Mouse (Mus musculus) limb, embryonic 13.5 days (tissue): ENCODE results near the gene Bcat2. TPM values are rescaled to one million over a fixed set of nuclear protein-coding genes. Genes with fewer than 3 reads are reported as not detected.

Experiments
- ATAC-seq: fragments of 200-750 bp; cut with Nextera tagmentation; 2 replicates; pipeline ENCODE4 v1.8.0; 2017; ENCODE audit warnings: low read depth, moderate number of reproducible peaks, moderate TSS enrichment; ENCODE audit not compliant: low FRiP score
- H3K27ac ChIP-seq: fragments of 300-500 bp; sonication (generic); 2 replicates; pipeline ENCODE4 v1.5.1; 2015; ENCODE audit warnings: inconsistent platforms, mild to moderate bottlenecking, moderate library complexity
- H3K27me3 ChIP-seq: fragments of 300-500 bp; sonication (generic); 2 replicates; pipeline ENCODE4 v1.6.1; 2015; ENCODE audit warnings: mild to moderate bottlenecking, inconsistent platforms
- H3K36me3 ChIP-seq: fragments of 300-500 bp; sonication (generic); 2 replicates; pipeline ENCODE4 v1.6.1; 2015; ENCODE audit warnings: inconsistent platforms, mild to moderate bottlenecking, moderate library complexity
- H3K4me1 ChIP-seq: fragments of 300-500 bp; sonication (generic); 2 replicates; pipeline ENCODE4 v1.6.1; 2015; ENCODE audit warnings: inconsistent platforms
- H3K4me2 ChIP-seq: fragments of 300-500 bp; sonication (generic); replicated peaks from 2 replicates; pipeline ENCODE4 v1.6.1; 2015; ENCODE audit warnings: inconsistent platforms, mild to moderate bottlenecking, moderate library complexity
- H3K4me3 ChIP-seq: fragments of 300-500 bp; sonication (generic); 2 replicates; pipeline ENCODE4 v1.5.1; 2015; ENCODE audit warnings: moderate library complexity, mild to moderate bottlenecking, inconsistent platforms
- H3K9ac ChIP-seq: fragments of 300-500 bp; sonication (generic); 2 replicates; pipeline ENCODE4 v1.6.1; 2015; ENCODE audit warnings: mild to moderate bottlenecking, inconsistent platforms
- H3K9me3 ChIP-seq: fragments of 300-500 bp; sonication (generic); 2 replicates; pipeline ENCODE4 v1.6.1; 2016; ENCODE audit warnings: inconsistent platforms
- WGBS: fragments of 180-500 bp; shearing (Covaris S2); methylation state at CpG from one replicate; pipeline ENCODE4 v1.1.7; 2015; 5-methylcytosine and 5-hydroxymethylcytosine counted together
- polyA plus RNA-seq: library from polyadenylated mRNA; unstranded; fragments of >200 nt; fragmentation: Nextera tagmentation; extraction: Ambion mirVana; gene quantifications from 2 replicates; pipeline ENCODE4 v1.2.1, GENCODE M21; 2015

Gene Bcat2
- polyA plus RNA-seq, 1 experiment from 2014 or later = 59.5 TPM

DNA sequence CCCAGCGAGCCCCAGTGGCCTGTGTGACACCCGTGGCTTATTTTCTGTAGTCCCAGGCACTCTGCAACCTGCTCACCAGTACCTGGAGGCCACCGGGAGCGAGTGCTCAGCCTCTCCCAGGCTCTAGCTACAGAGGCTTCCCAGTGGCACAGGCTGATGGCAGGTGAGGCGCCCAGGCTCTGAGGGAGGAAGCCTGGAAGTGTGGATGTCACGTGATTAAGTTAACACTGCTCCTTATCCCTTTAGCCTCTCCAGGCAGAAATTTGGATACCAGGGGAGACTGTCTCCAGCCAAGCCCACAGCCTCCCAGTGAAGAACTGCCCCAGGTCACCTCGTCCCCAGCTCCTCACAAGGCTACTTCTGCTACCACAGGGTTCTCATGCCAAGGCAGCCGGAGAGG lies 16.4 kb upstream of the Bcat2 start:
- Histone ChIP-seq H3K27ac (no peak overlapping the region), H3K27me3 (no peaks in the 10 kb centered on the region), H3K9ac (no peak overlapping the region), H3K36me3 (no peaks in the 10 kb centered on the region), H3K9me3 (no peaks in the 10 kb centered on the region), H3K4me3 (no peak overlapping the region), H3K4me2 (no peak overlapping the region), H3K4me1 (no peaks in the 10 kb centered on the region)
- no peak for ATAC-seq
- 55% methylated on average over 8 of the region's 8 CpGs for WGBS

DNA sequence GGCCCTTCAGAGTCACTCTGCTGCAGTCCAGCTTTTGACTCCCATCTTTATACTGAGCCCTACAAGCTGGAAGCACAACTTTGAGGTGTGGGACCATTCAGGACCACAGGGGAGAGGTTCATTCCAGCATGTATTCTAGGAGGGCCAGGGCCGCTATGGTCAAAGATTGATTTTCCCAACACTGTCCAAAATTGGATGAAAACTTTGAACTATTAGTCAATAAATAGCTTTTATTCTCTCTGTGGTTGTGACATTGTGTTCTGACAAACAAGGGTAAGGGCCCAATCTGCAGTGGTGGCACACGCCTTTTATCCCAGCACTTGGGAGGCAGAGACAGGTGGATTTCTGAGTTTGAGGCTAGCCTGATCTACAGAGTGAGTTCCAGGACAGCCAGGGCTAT lies 16.0 kb upstream of the Bcat2 start:
- WGBS = 94% methylated on average over 2 of the region's 2 CpGs

DNA sequence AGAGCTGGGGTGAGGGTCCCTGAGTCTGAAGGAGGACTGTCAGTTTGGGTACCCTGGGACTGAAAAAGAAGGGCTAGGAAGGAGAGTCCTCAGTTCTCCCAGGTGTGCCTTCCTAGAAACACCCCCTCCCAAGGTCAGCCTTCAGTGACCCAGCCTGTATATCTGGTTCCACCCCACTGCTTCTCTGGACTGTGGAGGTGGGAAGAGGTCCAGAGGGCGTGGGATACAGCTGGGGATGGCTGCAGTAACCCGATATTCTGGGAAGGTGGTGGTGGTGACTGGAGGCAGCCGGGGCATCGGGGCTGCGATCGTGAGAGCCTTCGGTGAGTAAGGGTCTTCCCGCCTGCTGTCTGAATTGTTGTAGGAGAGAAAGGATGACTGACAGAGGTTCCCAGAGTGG lies 15.2 kb upstream of the Bcat2 start, which contains the start of gene Hsd17b14:
Hsd17b14 (plus strand) TSS at position 150 of the 400 bp plus-strand sequence.
- Histone ChIP-seq H3K4me2 (no peak within 1 kb of the TSS), H3K36me3 (no peaks in the 10 kb centered on the region), H3K27me3 (no peaks in the 10 kb centered on the region), H3K9ac (0 out of 2 replicates have a peak within 1 kb of the TSS, but pooled peaks have one; percentile 2), H3K27ac (no peak within 1 kb of the TSS), H3K4me3 (no peak within 1 kb of the TSS), H3K9me3 (no peaks in the 10 kb centered on the region), H3K4me1 (no peaks in the 10 kb centered on the region)
- ATAC-seq = no peak
- WGBS = 26% methylated on average over 8 of the region's 8 CpGs

More for the DNA sequence above, 16.0 kb upstream of the Bcat2 start:
- no peaks in the 10 kb centered on the region for H3K4me1 ChIP-seq
- H3K9me3 ChIP-seq = no peaks in the 10 kb centered on the region
- no peak overlapping the region for H3K27ac ChIP-seq
- no peaks in the 10 kb centered on the region for H3K36me3 ChIP-seq
- ATAC-seq = no peak
- no peak overlapping the region for H3K4me2 ChIP-seq
- no peak overlapping the region for H3K4me3 ChIP-seq
- no peaks in the 10 kb centered on the region for H3K27me3 ChIP-seq
- H3K9ac ChIP-seq = no peak overlapping the region

DNA sequence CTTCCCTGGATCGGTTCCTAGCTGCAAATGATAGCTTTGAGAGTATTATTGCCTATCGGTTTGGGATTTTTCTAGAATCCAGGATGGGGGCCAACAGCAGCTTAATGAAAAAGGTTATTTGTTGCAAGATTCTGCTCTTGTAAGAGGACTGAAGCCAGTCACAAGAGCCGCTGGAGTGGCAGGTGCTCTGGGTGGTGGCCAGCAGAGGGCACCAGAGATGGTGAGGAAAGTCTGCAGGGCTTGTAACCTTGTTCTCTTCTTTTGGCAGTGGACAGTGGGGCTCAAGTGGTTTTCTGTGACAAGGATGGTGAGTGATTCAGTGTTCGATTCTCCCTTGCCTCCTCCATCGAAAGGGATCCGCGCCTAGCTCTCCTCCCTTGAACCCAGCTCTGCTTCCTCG lies 14.2 kb upstream of the Bcat2 start:
- 27% methylated on average over 8 of the region's 8 CpGs for WGBS
- Histone ChIP-seq H3K27ac (no peak overlapping the region), H3K9ac (no peak overlapping the region), H3K9me3 (no peaks in the 10 kb centered on the region), H3K36me3 (no peaks in the 10 kb centered on the region), H3K27me3 (no peaks in the 10 kb centered on the region), H3K4me3 (no peak overlapping the region), H3K4me1 (0 out of 2 replicates have a peak, but pooled peaks cover under 1% of the 10 kb centered on the region), H3K4me2 (no peak overlapping the region)
- ATAC-seq = no peak; the same call in 1 of the 2 replicates

DNA sequence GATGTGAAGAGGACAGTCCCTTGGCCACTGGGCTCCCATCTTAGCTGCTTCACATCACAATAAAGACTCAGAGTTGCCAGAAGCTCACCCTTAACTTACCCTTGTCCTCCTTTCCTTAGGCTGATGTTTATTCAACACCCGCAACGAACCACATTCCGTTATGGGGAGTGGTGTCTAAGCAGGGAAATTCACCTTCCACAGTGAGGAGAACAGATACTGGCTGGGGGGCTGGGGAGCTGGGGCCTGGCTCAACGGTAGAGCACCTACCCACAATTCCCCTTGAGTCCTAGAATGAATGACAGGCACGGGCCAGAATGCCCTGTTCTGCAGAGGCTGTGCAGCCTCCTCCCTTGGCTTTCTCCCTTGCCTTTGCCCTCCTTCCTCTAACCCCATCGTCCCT lies 11.0 kb upstream of the Bcat2 start:
- Histone ChIP-seq H3K9me3 (no peaks in the 10 kb centered on the region), H3K4me2 (no peak overlapping the region), H3K9ac (no peak overlapping the region), H3K27me3 (no peaks in the 10 kb centered on the region), H3K4me1 (peaks cover 13% of the 10 kb centered on the region; the same call in 1 of the 2 replicates), H3K27ac (no peak overlapping the region), H3K4me3 (no peak overlapping the region), H3K36me3 (no peaks in the 10 kb centered on the region)
- WGBS = 52% methylated on average over 6 of the region's 6 CpGs
- ATAC-seq = no peak

DNA sequence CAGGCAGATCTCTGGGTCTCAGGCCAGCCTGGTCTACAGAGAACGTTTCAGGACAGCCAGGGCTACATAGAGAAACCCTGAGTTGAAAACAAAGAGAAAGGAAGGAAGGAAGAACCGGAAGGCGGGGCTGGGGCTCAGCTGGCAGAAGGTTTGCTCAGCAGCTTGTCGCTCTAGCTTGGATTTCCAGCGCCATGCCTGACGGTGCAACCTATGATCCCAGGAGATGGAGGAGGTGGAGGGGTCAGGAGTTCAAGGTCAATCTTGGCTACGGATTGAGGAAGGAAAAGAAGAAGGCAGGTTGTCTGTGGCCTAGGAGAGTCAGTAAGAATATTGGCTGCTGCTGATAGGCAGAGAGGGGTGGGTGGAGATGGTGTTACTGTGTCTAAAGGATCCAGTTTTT lies 9.7 kb upstream of the Bcat2 start:
- H3K4me3 ChIP-seq = no peak overlapping the region
- H3K4me2 ChIP-seq = no peak overlapping the region
- WGBS = 87% methylated on average over 7 of the region's 7 CpGs
- no peaks in the 10 kb centered on the region for H3K36me3 ChIP-seq
- no peaks in the 10 kb centered on the region for H3K27me3 ChIP-seq
- H3K4me1 ChIP-seq = peaks cover 13% of the 10 kb centered on the region; the same call in 1 of the 2 replicates
- no peak overlapping the region for H3K27ac ChIP-seq
- no peak overlapping the region for H3K9ac ChIP-seq
- no peaks in the 10 kb centered on the region for H3K9me3 ChIP-seq
- no peak for ATAC-seq

DNA sequence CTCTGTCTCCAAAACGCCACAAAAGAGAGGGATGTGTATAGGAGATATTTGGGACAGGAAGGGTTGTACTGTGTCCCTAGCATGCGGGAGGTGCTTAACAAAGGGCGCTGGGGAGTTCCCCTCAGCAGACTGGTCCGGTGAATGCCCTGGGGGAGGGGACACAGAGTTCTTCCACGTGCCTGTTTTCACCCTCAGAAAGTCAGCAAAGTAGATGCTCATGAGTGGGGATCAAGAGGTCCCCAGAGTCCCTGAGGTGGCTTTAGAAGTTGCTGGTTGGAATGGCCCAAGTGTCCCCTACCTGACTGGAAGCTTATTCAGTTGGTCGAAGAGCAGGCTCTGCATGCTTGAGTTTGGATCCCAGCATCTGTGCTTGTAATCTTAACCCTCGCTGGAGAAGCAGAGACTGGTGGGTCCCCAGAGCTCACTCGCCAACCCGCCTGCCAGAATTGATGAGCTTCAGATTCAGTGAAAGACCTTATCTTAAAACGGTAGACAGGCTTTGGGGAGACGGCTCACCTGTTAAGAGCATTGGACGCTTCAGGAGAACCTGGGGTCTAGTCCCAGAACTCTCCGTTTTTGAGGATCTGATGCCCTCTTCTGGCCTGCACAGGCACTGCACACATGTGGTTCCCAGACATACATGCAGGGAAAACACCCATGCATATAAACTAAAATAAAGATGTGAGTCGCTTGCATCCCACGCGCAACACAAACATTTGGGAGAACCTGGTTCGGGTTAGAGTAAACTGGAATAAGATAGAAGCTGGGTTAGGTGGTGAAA lies 8.9 kb upstream of the Bcat2 start:
- no peaks in the 10 kb centered on the region for H3K36me3 ChIP-seq
- peak overlapping the region; percentile 27; the same call in 1 of the 2 replicates for H3K4me2 ChIP-seq
- H3K27me3 ChIP-seq = no peaks in the 10 kb centered on the region
- H3K9me3 ChIP-seq = no peaks in the 10 kb centered on the region
- WGBS = 24% methylated on average over 17 of the region's 17 CpGs
- H3K9ac ChIP-seq = peak overlapping the region; percentile 31; the same call in 1 of the 2 replicates
- no peak overlapping the region for H3K27ac ChIP-seq
- H3K4me3 ChIP-seq = peak overlapping the region; percentile 10; the same call in 1 of the 2 replicates
- peak; percentile 70; the same call in 1 of the 2 replicates for ATAC-seq
- peaks cover 13% of the 10 kb centered on the region; the same call in 1 of the 2 replicates for H3K4me1 ChIP-seq

DNA sequence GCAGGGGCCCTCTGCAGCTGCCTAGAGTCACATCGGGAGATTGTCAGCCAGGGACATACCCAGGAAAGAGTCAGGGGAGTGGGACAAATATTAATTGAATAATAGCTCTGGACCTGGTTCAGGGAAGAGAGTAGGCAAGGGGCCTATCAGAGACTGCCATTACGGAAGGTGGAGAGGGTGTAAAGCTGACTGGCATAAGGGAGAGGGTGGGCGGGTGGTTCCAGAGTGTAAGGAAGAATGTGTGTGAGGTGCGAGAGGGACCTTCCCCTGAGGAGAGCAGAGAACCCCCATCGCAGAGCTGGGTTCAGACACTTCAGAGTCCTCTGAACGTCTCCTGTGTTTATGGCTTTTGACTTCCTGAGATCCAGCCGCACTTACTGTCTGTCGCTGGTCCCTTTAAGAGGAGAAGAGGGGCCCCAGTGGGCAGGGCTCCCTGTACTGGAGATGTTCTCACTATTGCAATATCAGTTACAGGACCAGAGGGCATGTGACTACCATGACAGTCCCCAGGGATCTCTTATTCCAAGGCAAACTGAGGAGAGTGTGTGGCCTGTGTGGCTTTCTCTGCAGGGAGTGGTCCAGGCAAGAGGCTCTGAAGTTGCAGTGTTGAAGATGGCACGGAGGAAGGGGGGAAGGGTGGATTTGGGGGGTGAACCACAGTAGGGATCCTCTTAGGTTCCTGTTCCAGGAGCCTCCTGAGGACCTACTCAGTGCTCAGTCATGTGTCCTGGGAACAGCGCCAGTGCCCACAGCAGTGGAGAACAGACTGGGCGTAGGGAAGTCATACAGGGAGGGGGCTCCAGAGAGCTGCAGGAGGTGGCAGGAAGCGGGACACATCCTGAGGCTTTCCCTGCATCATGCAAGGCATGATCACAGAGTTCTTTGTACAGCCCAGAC lies 8.1 kb upstream of the Bcat2 start:
- WGBS = 44% methylated on average over 12 of the region's 12 CpGs
- ATAC-seq = peak; percentile 56
- H3K4me1 ChIP-seq = peaks cover 13% of the 10 kb centered on the region; the same call in 1 of the 2 replicates
- H3K4me2 ChIP-seq = peak overlapping the region; percentile 27; the same call in 1 of the 2 replicates
- H3K9ac ChIP-seq = peak overlapping the region; percentile 31; the same call in 1 of the 2 replicates
- no peak overlapping the region for H3K27ac ChIP-seq
- H3K36me3 ChIP-seq = no peaks in the 10 kb centered on the region
- no peaks in the 10 kb centered on the region for H3K27me3 ChIP-seq
- H3K4me3 ChIP-seq = no peak overlapping the region
- H3K9me3 ChIP-seq = no peaks in the 10 kb centered on the region

DNA sequence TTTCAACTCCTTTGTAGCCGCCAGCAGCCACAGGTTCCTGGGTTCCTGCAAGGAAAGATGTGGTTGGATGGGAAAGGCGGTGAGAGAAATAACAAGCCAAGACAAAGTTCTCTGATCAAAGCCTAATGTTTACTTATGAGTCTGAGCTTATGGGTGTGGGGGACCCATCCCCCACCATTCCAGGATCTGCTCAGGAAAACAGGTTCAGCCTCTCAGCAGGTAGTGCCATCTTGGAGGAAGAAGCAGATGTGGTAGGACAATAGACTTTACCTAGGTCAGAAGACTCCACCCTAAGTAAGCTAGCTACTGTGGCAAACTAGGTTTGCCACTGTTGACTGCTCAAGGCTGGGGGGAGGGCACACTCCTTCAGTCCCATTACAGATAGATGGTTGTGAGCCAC lies 5.1 kb upstream of the Bcat2 start:
- peaks cover 29% of the 10 kb centered on the region for H3K4me1 ChIP-seq
- H3K4me2 ChIP-seq = no peak overlapping the region
- WGBS = 75% methylated on average over 2 of the region's 2 CpGs
- no peaks in the 10 kb centered on the region for H3K27me3 ChIP-seq
- no peaks in the 10 kb centered on the region for H3K36me3 ChIP-seq
- H3K27ac ChIP-seq = no peak overlapping the region
- no peaks in the 10 kb centered on the region for H3K9me3 ChIP-seq
- ATAC-seq = no peak
- no peak overlapping the region for H3K9ac ChIP-seq
- H3K4me3 ChIP-seq = no peak overlapping the region

DNA sequence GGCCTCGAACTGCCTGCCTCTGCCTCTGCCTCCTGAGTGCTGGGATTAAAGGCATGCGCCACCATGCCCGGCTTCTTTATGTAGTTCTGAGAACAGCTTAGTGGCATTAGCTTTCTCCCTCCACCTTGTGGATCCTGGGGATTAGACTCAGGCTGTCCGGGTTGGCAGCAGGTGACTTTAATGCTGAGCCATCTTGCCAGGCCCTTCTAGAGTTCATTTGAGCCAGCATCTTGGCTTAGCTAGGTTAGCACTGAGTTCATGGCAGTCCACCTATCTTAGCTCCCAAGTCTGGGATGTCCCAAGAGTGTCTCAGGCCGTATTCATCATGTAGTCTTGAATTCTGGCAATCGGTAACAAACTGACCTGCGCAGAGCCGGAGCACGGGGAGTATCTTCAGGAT lies 4.5 kb upstream of the Bcat2 start:
- Histone ChIP-seq H3K9me3 (no peaks in the 10 kb centered on the region), H3K27me3 (no peaks in the 10 kb centered on the region), H3K27ac (no peak overlapping the region), H3K4me2 (no peak overlapping the region), H3K36me3 (no peaks in the 10 kb centered on the region), H3K4me1 (peaks cover 32% of the 10 kb centered on the region), H3K4me3 (no peak overlapping the region), H3K9ac (no peak overlapping the region)
- 90% methylated on average over 9 of the region's 9 CpGs for WGBS
- no peak for ATAC-seq

DNA sequence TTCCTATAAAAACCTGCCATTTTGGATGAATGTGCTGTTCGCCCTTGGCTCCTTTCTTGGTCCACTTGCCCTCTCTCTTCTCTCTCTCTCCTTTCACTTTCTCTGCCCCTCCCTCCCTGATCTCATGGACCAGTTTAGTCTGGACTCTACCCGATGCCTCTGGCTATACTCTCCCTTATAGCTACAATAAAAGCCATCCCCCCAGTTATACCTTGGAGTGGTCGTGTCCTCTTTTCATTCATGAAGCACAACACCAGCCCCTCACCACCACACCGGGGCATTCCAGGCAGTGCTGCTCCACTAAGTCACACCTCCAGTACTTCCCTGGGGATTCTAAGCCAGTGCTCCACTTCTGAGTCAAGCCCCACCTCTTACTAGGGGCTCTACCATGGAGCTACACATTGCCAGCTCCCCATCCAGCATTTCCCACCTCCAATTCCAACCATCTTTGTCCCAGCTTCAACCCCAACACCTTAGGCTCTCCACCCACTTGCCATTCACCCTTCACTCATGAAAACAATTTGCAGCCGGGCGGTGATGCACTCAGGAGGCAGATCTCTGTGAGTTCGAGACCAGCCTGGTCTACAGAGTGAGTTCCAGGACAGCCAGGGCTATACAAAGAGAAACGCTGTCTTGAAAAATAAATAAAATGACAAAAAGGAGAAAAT lies 2.7 kb upstream of the Bcat2 start:
- Histone ChIP-seq H3K9me3 (no peaks in the 10 kb centered on the region), H3K4me3 (peak overlapping the region; percentile 51; the same call in 1 of the 2 replicates), H3K9ac (0 out of 2 replicates have a peak overlapping the region, but pooled peaks have one; percentile 54), H3K4me2 (peak overlapping the region; percentile 77), H3K36me3 (no peaks in the 10 kb centered on the region), H3K27ac (peak overlapping the region; percentile 79; the same call in 1 of the 2 replicates), H3K4me1 (peaks cover 35% of the 10 kb centered on the region), H3K27me3 (no peaks in the 10 kb centered on the region)
- ATAC-seq = no peak
- WGBS = 69% methylated on average over 8 of the region's 8 CpGs
